Mouse (Mus musculus) MEL (cell line): ENCODE measurements around the gene Gm9945. TPM values are rescaled to one million over a fixed set of nuclear protein-coding genes. Genes with fewer than 3 reads are reported as not detected.

ENCODE experiments used
- DNase-seq: peaks from one replicate; pipeline ENCODE4 v3.0.0; 2011; ENCODE audit warnings: low read depth, low spot score
- H3K27ac ChIP-seq: 2 replicates; pipeline ENCODE4 v1.5.1; 2012; ENCODE audit warnings: low read depth, mild to moderate bottlenecking, control low read depth, low read length, moderate library complexity; ENCODE audit not compliant: control insufficient read depth
- H3K27me3 ChIP-seq, 2 experiments: fragments of 150-350 bp in 1 of 2; sonication (generic) in 1 of 2; 2 replicates each; pipeline ENCODE4 v1.6.1; 2012; ENCODE audit warnings: low read length in 2 of 2, mild to moderate bottlenecking in 2 of 2, improper control_type of control experiment in 1 of 2, moderate library complexity in 1 of 2; ENCODE audit not compliant: insufficient read depth in 2 of 2, control insufficient read depth in 1 of 2
- H3K36me3 ChIP-seq, 2 experiments: 2 replicates each; pipeline ENCODE4 v1.6.1; 2012 to 2014; ENCODE audit warnings: low read length in 2 of 2, improper control_type of control experiment in 1 of 2, inconsistent platforms in 1 of 2, mild to moderate bottlenecking in 1 of 2; ENCODE audit not compliant: insufficient read depth in 2 of 2, control insufficient read depth in 1 of 2
- H3K4me1 ChIP-seq, 2 experiments: fragments of 150-350 bp in 1 of 2; sonication (generic) in 1 of 2; 2 replicates each; pipeline ENCODE4 v1.6.1; 2012; ENCODE audit warnings: low read length in 2 of 2, improper control_type of control experiment in 1 of 2, mild to moderate bottlenecking in 1 of 2; ENCODE audit not compliant: insufficient read depth in 2 of 2, control insufficient read depth in 1 of 2
- H3K4me3 ChIP-seq, 2 experiments: fragments of 150-350 bp in 1 of 2; sonication (generic) in 1 of 2; 2 replicates each; pipeline ENCODE4 v1.5.1; 2012; ENCODE audit warnings: low read depth in 2 of 2, low read length in 2 of 2, mild to moderate bottlenecking in 2 of 2, moderate library complexity in 2 of 2, control low read depth in 1 of 2, improper control_type of control experiment in 1 of 2; ENCODE audit not compliant: control insufficient read depth in 1 of 2, insufficient read depth in 1 of 2
- H3K79me2 ChIP-seq: 2 replicates; pipeline ENCODE4 v1.6.1; 2012; ENCODE audit warnings: mild to moderate bottlenecking, low read length, moderate library complexity; ENCODE audit not compliant: control insufficient read depth, poor library complexity, insufficient read depth
- H3K9ac ChIP-seq: 2 replicates; pipeline ENCODE4 v1.6.1; 2012; ENCODE audit warnings: low read depth, mild to moderate bottlenecking, control low read depth, low read length, moderate library complexity; ENCODE audit not compliant: control insufficient read depth, poor library complexity, severe bottlenecking
- H3K9me3 ChIP-seq: fragments of 150-350 bp; sonication (generic); replicated peaks from 2 replicates; pipeline ENCODE4 v1.6.1; 2012; ENCODE audit warnings: mild to moderate bottlenecking, low read length, improper control_type of control experiment, moderate library complexity; ENCODE audit not compliant: insufficient read depth
- BHLHE40 ChIP-seq: IDR thresholded peaks from 2 replicates; pipeline ENCODE4 v1.6.1; 2012; ENCODE audit warnings: low read depth, mild to moderate bottlenecking, inconsistent platforms, low read length, improper control_type of control experiment, borderline replicate concordance
- CHD1 ChIP-seq: IDR thresholded peaks from 2 replicates; pipeline ENCODE4 v1.6.1; 2012; ENCODE audit warnings: low read depth, mild to moderate bottlenecking, inconsistent platforms, low read length, improper control_type of control experiment
- CTCF ChIP-seq, 3 experiments: IDR thresholded peaks in 2 of 3; conservative IDR thresholded peaks in 1 of 3; 2 replicates each; pipeline ENCODE4 v1.5.1; 2011 to 2012; ENCODE audit warnings: low read length in 3 of 3, low read depth in 2 of 3, mild to moderate bottlenecking in 2 of 3, improper control_type of control experiment in 1 of 3, inconsistent platforms in 1 of 3, mixed read lengths in 1 of 3, moderate library complexity in 1 of 3; ENCODE audit not compliant: control insufficient read depth in 1 of 3, insufficient read depth in 1 of 3, poor library complexity in 1 of 3, severe bottlenecking in 1 of 3
- E2F4 ChIP-seq: IDR thresholded peaks from 2 replicates; pipeline ENCODE4 v1.6.1; 2011; ENCODE audit warnings: low read depth, low read length, improper control_type of control experiment, borderline replicate concordance
- ELF1 ChIP-seq: IDR thresholded peaks from 2 replicates; pipeline ENCODE4 v1.6.1; 2014; ENCODE audit warnings: low read depth, mild to moderate bottlenecking, inconsistent platforms, low read length, improper control_type of control experiment, moderate library complexity
- EP300 ChIP-seq, 2 experiments: IDR thresholded peaks; 2 replicates each; pipeline ENCODE4 v1.6.1; 2011; ENCODE audit warnings: improper control_type of control experiment in 2 of 2, low read length in 2 of 2, low read depth in 1 of 2, mild to moderate bottlenecking in 1 of 2
- JUND ChIP-seq: IDR thresholded peaks from 2 replicates; pipeline ENCODE4 v1.6.1; 2011; ENCODE audit warnings: low read depth, mild to moderate bottlenecking, improper control_type of control experiment, low read length
- MAX ChIP-seq: IDR thresholded peaks from 2 replicates; pipeline ENCODE4 v1.6.1; 2011; ENCODE audit warnings: low read length, improper control_type of control experiment
- MAZ ChIP-seq: IDR thresholded peaks from 2 replicates; pipeline ENCODE4 v1.6.1; 2012; ENCODE audit warnings: low read depth, mild to moderate bottlenecking, inconsistent platforms, low read length, improper control_type of control experiment
- MXI1 ChIP-seq: IDR thresholded peaks from 2 replicates; pipeline ENCODE4 v1.6.1; 2011; ENCODE audit warnings: mild to moderate bottlenecking, low read depth, low read length, improper control_type of control experiment
- MYB ChIP-seq: IDR thresholded peaks from 2 replicates; pipeline ENCODE4 v1.6.1; 2011; ENCODE audit warnings: mild to moderate bottlenecking, low read depth, low read length, improper control_type of control experiment
- MYC ChIP-seq: IDR thresholded peaks from 2 replicates; pipeline ENCODE4 v1.6.1; 2011; ENCODE audit warnings: low read depth, mild to moderate bottlenecking, low read length, improper control_type of control experiment, moderate library complexity
- NELFE ChIP-seq: IDR thresholded peaks from 2 replicates; pipeline ENCODE4 v1.6.1; 2011; ENCODE audit warnings: low read depth, low read length, improper control_type of control experiment
- NRF1 ChIP-seq: IDR thresholded peaks from 2 replicates; pipeline ENCODE4 v1.6.1; 2014; ENCODE audit warnings: low read depth, mild to moderate bottlenecking, inconsistent platforms, low read length, improper control_type of control experiment, moderate library complexity; ENCODE audit not compliant: poor library complexity, insufficient read depth, severe bottlenecking
- POLR2AphosphoS2 ChIP-seq: IDR thresholded peaks from 2 replicates; pipeline ENCODE4 v1.6.1; 2011; ENCODE audit warnings: low read length, improper control_type of control experiment
- POLR2AphosphoS5 ChIP-seq: IDR thresholded peaks from 2 replicates; pipeline ENCODE4 v1.6.1; 2012; ENCODE audit warnings: low read depth, borderline replicate concordance, mild to moderate bottlenecking, inconsistent platforms, low read length, moderate library complexity, mixed read lengths
- RAD21 ChIP-seq: IDR thresholded peaks from 2 replicates; pipeline ENCODE4 v1.6.1; 2011; ENCODE audit warnings: mild to moderate bottlenecking, low read depth, low read length, improper control_type of control experiment
- SIN3A ChIP-seq: IDR thresholded peaks from 2 replicates; pipeline ENCODE4 v1.6.1; 2012; ENCODE audit warnings: low read length, improper control_type of control experiment, inconsistent platforms
- SMC3 ChIP-seq: IDR thresholded peaks from 2 replicates; pipeline ENCODE4 v1.6.1; 2011; ENCODE audit warnings: low read depth, low read length, improper control_type of control experiment
- USF2 ChIP-seq, 2 experiments: IDR thresholded peaks; 2 replicates each; pipeline ENCODE4 v1.6.1; 2011 to 2012; ENCODE audit warnings: improper control_type of control experiment in 2 of 2, low read length in 2 of 2, borderline replicate concordance in 1 of 2, inconsistent platforms in 1 of 2, low read depth in 1 of 2, mild to moderate bottlenecking in 1 of 2; ENCODE audit not compliant: insufficient read depth in 1 of 2
- ZKSCAN1 ChIP-seq: IDR thresholded peaks from 2 replicates; pipeline ENCODE4 v1.6.1; 2012; ENCODE audit warnings: low read depth, mild to moderate bottlenecking, inconsistent platforms, low read length, improper control_type of control experiment, moderate library complexity
- ZMIZ1 ChIP-seq: IDR thresholded peaks from 2 replicates; pipeline ENCODE4 v1.6.1; 2012; ENCODE audit warnings: low read depth, mild to moderate bottlenecking, inconsistent platforms, low read length, improper control_type of control experiment, moderate library complexity
- ZNF384 ChIP-seq: IDR thresholded peaks from 2 replicates; pipeline ENCODE4 v1.6.1; 2012; ENCODE audit warnings: low read depth, mild to moderate bottlenecking, inconsistent platforms, low read length, improper control_type of control experiment
- polyA plus RNA-seq, 2 experiments: library from polyadenylated mRNA; stranded (reverse) in 1 of 2; unstranded in 1 of 2; fragments of >175 nt in 1 of 2; fragments of >200 nt in 1 of 2; gene quantifications; 2 replicates each; pipeline versions ENCODE4 v1.2.1 to v1.2.4; 2012; ENCODE audit warnings: low replicate concordance in 2 of 2, low read depth in 1 of 2; ENCODE audit not compliant: insufficient read length in 2 of 2, insufficient read depth in 1 of 2, missing spikeins in 1 of 2
- total RNA-seq: library from RNA; depleted of rRNA; stranded (reverse); fragments of 300-350 nt; gene quantifications from 2 replicates; pipeline ENCODE4 v1.2.3, GENCODE M21; 2012

Gene Gm9945
- total and polyA plus RNA-seq, 3 experiments = not detected

GRCm38 (mm10) chr11:53453031-53453430 lies 26.9 kb upstream of the Gm9945 start:
- no peak overlapping the region for H3K9ac ChIP-seq
- no peaks in the 10 kb centered on the region for H3K36me3 ChIP-seq
- H3K27me3 ChIP-seq = peaks cover 31 to 36% of the 10 kb centered on the region in 2 experiments
- H3K79me2 ChIP-seq = no peaks in the 10 kb centered on the region
- H3K4me1 ChIP-seq = no peaks in the 10 kb centered on the region
- DNase-seq = no peak
- H3K9me3 ChIP-seq = no peaks in the 10 kb centered on the region
- no peak overlapping the region for H3K4me3 ChIP-seq
- no peak for TF ChIP-seq E2F4
- TF ChIP-seq ZNF384 = no peak
- H3K27ac ChIP-seq = no peak overlapping the region

DNA sequence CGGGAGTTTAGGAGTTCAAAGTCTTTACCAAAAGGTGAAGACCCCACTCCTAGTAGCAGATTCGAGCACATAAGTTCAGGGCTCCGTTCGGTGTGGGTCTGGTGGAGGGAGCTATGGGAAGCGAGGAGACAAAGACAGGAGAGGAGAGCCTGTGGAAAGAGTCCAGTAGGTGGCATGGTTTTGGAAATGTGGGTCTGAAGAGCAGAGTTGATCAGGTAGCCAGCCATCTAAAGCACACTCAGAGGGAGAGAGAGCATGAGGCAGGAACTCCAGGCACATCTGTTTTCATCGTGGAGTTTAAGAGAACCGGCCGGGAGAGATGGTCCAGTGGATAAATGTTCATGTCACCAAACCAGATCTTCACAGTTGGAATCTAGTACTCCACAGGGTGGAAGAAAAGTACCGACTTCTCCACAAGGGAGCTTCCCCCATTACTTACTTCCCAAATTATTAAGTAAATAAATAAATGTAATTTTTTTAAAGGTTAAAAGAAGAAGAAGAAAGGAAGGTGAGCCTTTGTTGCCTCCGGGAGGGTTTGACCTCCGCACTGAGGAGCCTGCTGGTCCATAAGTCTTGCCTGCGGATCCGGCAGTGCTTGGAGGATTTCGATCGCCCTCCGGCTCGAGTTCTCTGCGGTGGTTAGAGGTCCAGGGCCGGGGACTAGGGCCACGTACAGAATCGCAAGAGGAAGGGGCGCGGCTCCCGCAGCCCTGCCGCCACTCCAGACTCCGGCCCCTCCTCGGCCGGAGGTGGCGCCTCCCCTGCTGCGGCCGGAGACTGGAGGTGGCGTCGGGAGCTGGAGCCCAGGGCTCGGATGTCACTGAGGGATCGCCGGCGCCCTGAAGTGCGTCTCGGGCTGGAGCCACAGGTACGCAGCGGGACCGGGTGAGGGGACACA lies 23.2 kb upstream of the Gm9945 start, which contains the start of the genes Gm10447 and Shroom1:
TSS of gene Gm10447 (minus strand) at position 637 of the 898 bp plus-strand sequence.
TSS of gene Shroom1 (plus strand) at position 732 of the 898 bp plus-strand sequence.
- H3K79me2 ChIP-seq = no peaks in the 10 kb centered on the region
- peaks cover 2 to 10% of the 10 kb centered on the region in 2 experiments; a peak in 3 of 4 replicates for H3K4me1 ChIP-seq
- peaks cover 0 to 4% of the 10 kb centered on the region in 2 experiments; a peak in 1 of 4 replicates for H3K36me3 ChIP-seq
- DNase-seq = peak; percentile 33
- peak within 1 kb of the TSS; percentile 47 to 65 for H3K4me3 ChIP-seq
- H3K9ac ChIP-seq = peak within 1 kb of the TSS; percentile 52
- TF ChIP-seq MXI1 (no peak), SMC3 (peak; percentile 35), ZKSCAN1 (no peak), CTCF (IDR thresholded peaks at IDR 0.05 in 2 of 3, conservative IDR thresholded peaks at IDR 0.05 in 1 of 3; ENCODE audit: control insufficient read depth in 1 of 3, insufficient read depth in 1 of 3, low read depth in 2 of 3, low read length in 3 of 3, poor library complexity in 1 of 3, severe bottlenecking in 1 of 3) (peak in 1 of 3 experiments; percentile 43; a peak in 3 of 6 replicates), E2F4 (no peak), BHLHE40 (0 out of 2 replicates have a peak, but pooled peaks have one; percentile 8)
- H3K27me3 ChIP-seq = peaks cover 17 to 19% of the 10 kb centered on the region in 2 experiments
- H3K27ac ChIP-seq = no peak within 1 kb of the TSS
- no peaks in the 10 kb centered on the region for H3K9me3 ChIP-seq

DNA sequence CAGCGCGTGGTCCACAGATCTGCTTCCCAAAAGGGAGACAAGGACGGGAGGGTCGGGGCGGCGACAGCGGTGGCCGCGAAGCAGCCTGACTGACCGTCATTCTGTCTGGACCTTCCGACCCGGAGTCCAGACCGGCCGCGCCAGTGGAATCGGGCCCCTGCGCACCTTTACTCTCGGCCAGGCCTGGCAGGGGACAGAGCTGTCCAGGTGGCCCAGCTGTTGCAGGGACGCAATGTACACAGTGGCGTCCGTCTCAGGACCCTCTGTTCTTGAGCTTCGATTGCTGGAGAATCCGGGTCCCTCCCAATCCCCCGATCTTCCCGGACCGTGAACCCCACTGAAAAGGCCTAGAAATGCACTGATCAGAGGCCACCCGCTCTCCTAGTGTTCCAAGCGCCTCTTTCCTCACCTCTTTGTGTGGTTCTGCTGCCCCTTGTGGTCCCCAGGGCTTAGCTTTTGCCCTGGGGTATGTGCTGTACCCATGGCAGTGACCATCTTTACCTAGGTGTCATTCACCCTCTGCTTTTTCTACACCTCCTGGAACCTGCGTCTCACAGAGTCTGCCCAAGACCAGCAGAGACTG lies 22.5 kb upstream of the Gm9945 start:
- no peaks in the 10 kb centered on the region for H3K9me3 ChIP-seq
- H3K27ac ChIP-seq = no peak overlapping the region
- H3K79me2 ChIP-seq = no peaks in the 10 kb centered on the region
- H3K4me3 ChIP-seq = peak overlapping the region; percentile 47 to 65; a peak in 3 of 4 replicates
- peaks cover 13 to 17% of the 10 kb centered on the region in 2 experiments for H3K27me3 ChIP-seq
- DNase-seq = no peak
- H3K4me1 ChIP-seq = peaks cover 6 to 16% of the 10 kb centered on the region in 2 experiments; a peak in 3 of 4 replicates
- peak overlapping the region; percentile 52 for H3K9ac ChIP-seq
- peaks cover 0 to 8% of the 10 kb centered on the region in 2 experiments; a peak in 1 of 4 replicates for H3K36me3 ChIP-seq
- no peak for TF ChIP-seq SIN3A
- TF ChIP-seq ELF1 = no peak
- TF ChIP-seq POLR2AphosphoS2 = no peak
- no peak for TF ChIP-seq CHD1
- TF ChIP-seq MAZ = no peak
- no peak for TF ChIP-seq USF2 (IDR thresholded peaks at IDR 0.05; ENCODE audit: borderline replicate concordance in 1 of 2, insufficient read depth in 1 of 2, low read depth in 1 of 2, low read length in 2 of 2)
- TF ChIP-seq POLR2AphosphoS5 = no peak
- TF ChIP-seq E2F4 = no peak
- no peak for TF ChIP-seq MAX
- TF ChIP-seq MYB = no peak
- TF ChIP-seq ZMIZ1 = no peak
- no peak for TF ChIP-seq EP300 (IDR thresholded peaks at IDR 0.05; ENCODE audit: low read depth in 1 of 2, low read length in 2 of 2)
- TF ChIP-seq NELFE = no peak
- no peak for TF ChIP-seq JUND
- no peak for TF ChIP-seq MYC
- no peak; the same call in 1 of the 2 replicates for TF ChIP-seq RAD21
- no peak for TF ChIP-seq NRF1
